9 mouse cellular contexts compared by ENCODE assay signal in genomic region chr11:82388371-82389313, GRCm38 (mm10). TPM values are rescaled to one million over a fixed set of nuclear protein-coding genes. Genes with fewer than 3 reads are reported as not detected.
DNase-seq lines count a peak whose midpoint lies in the region; ATAC-seq and TF ChIP-seq lines count a peak whose summit lies in the region.
"Had no signal": no experiment of that assay in that cellular context is flagged by ENCODE, and none has a peak within 500 bp of the region (broad histone marks: within the 10 kb centered on the region; RNA-seq: fewer than 3 reads in every experiment).

Tmem132e (plus strand) TSS chr11:82388900.

- H3K36me3 ChIP-seq in heart, embryonic 16.5 days (ENCODE audit: control insufficient read depth, insufficient read depth) = no peaks in the 10 kb centered on the region
- H3K36me3 ChIP-seq in limb, embryonic 13.5 days = no peaks in the 10 kb centered on the region

- TF ChIP-seq POLR2A in cerebellum, adult 2 months (IDR thresholded peaks at IDR 0.05; ENCODE audit: borderline replicate concordance, insufficient read depth, low read length) = no peak

- H3K9me3 ChIP-seq in heart, embryonic 16.5 days (replicated peaks; ENCODE audit: control insufficient read depth, low read length) = no peaks in the 10 kb centered on the region; the same call in 1 of the 2 replicates
- H3K9me3 ChIP-seq in limb, embryonic 13.5 days = no peaks in the 10 kb centered on the region

- H3K4me2 ChIP-seq in heart, embryonic 16.5 days (ENCODE audit: low read depth, low read length) = peak within 1 kb of the TSS; percentile 86
- H3K4me2 ChIP-seq in limb, embryonic 13.5 days (replicated peaks) = peak within 1 kb of the TSS; percentile 97

- under 1% methylated on average over 87 of the region's 88 CpGs for WGBS in cerebellum, adult 2 months
- under 1% methylated on average over 84 of the region's 88 CpGs for WGBS in heart, embryonic 16.5 days
- WGBS in limb, embryonic 13.5 days = under 1% methylated on average over 83 of the region's 88 CpGs

- peaks cover 6% of the 10 kb centered on the region; the same call in 1 of the 2 replicates for H3K4me1 ChIP-seq in cerebellum, adult 2 months (ENCODE audit: control insufficient read depth, insufficient read depth, low read length)
- peaks cover 24% of the 10 kb centered on the region for H3K4me1 ChIP-seq in heart, embryonic 16.5 days (ENCODE audit: control insufficient read depth, insufficient read depth, low read length)
- peaks cover 36% of the 10 kb centered on the region for H3K4me1 ChIP-seq in limb, embryonic 13.5 days

- TF ChIP-seq CTCF in cerebellum, adult 2 months (IDR thresholded peaks at IDR 0.05; ENCODE audit: borderline replicate concordance, insufficient read depth, low read depth, low read length) = no peak

- H3K9ac ChIP-seq in heart, embryonic 16.5 days (ENCODE audit: low read length) = peak within 1 kb of the TSS; percentile 56
- H3K9ac ChIP-seq in limb, embryonic 13.5 days = peak within 1 kb of the TSS; percentile 55

- no peaks in the 10 kb centered on the region for H3K27me3 ChIP-seq in cerebellum, adult 2 months (ENCODE audit: control insufficient read depth, insufficient read depth, low read length)
- peaks cover 86% of the 10 kb centered on the region for H3K27me3 ChIP-seq in heart, embryonic 16.5 days (ENCODE audit: control insufficient read depth, insufficient read depth, low read length)
- peaks cover 99% of the 10 kb centered on the region for H3K27me3 ChIP-seq in limb, embryonic 13.5 days

- DNase-seq in cerebellum, adult 2 months = peak; percentile 44 to 53
- DNase-seq in cerebellum, adult 9-10 months = no peak
- DNase-seq in urinary bladder, postnatal 25 days (ENCODE audit: low spot score) = peak; percentile 4
- DNase-seq in urinary bladder, postnatal 36 days (ENCODE audit: low spot score in 2 of 2) = no peak
- peak; percentile 47 for DNase-seq in right cerebral cortex, postnatal 25 days

- H3K4me3 ChIP-seq in cerebellum, adult 2 months (replicated peaks; ENCODE audit: insufficient read depth, low read depth, low read length) = peak within 1 kb of the TSS; percentile 89
- H3K4me3 ChIP-seq in heart, embryonic 16.5 days (ENCODE audit: low read length) = peak within 1 kb of the TSS; percentile 62
- peak within 1 kb of the TSS; percentile 61 for H3K4me3 ChIP-seq in limb, embryonic 13.5 days

- no peak for ATAC-seq in heart, embryonic 16.5 days (replicated peaks; ENCODE audit: extremely low read depth, insufficient read depth, low FRiP score)
- ATAC-seq in limb, embryonic 13.5 days (ENCODE audit: low FRiP score, low read depth) = 0 out of 2 replicates have a peak, but pooled peaks have one; percentile 10
- ATAC-seq in monocyte, adult 5-6 weeks (replicated peaks; ENCODE audit: insufficient number of reproducible peaks, low FRiP score, low TSS enrichment, poor library complexity, severe bottlenecking) = no peak

- H3K27ac ChIP-seq in cerebellum, adult 2 months (ENCODE audit: insufficient read depth, low read length) = peak within 1 kb of the TSS; percentile 29
- no peak within 1 kb of the TSS for H3K27ac ChIP-seq in heart, embryonic 16.5 days (ENCODE audit: low read length)
- no peak within 1 kb of the TSS for H3K27ac ChIP-seq in limb, embryonic 13.5 days

RNA-seq across cellular contexts. Expression of gene Tmem132e, which starts in this region (rescaled TPM):
- 19.8 and 20.5 TPM in 2 replicates for polyA plus RNA-seq in cerebellum, adult 2 months (2012; rRNA removed)
- 0.04 and 0.12 TPM in 2 replicates for polyA plus RNA-seq in heart, embryonic 16.5 days (2015; fragmentation: Nextera tagmentation; extraction: Ambion mirVana)
- 0.65 and 0.84 TPM in 2 replicates for polyA plus RNA-seq in limb, embryonic 13.5 days (2015; fragmentation: Nextera tagmentation; extraction: Ambion mirVana)
- not detected in 3 replicates for total RNA-seq in monocyte, adult 5-6 weeks (2017)
- polyA plus RNA-seq: C2C12 had no signal

Comparison
In these comparisons a context has a peak if more than half of its experiments do, and no peak if none do; other contexts are left out.
1. RNA of gene Tmem132e (polyA plus RNA-seq): 19.8 to 20.5 TPM in cerebellum, adult 2 months; 0.65 to 0.84 TPM in limb, embryonic 13.5 days and 0.04 to 0.12 TPM in heart, embryonic 16.5 days; every median in the first group is over 10 times any median in the second.
2. DNase-seq: peak in cerebellum, adult 2 months (2 of 2), urinary bladder, postnatal 25 days (single experiment) and right cerebral cortex, postnatal 25 days (single experiment); none in cerebellum, adult 9-10 months (single experiment) and urinary bladder, postnatal 36 days (0 of 2).
3. Peak in ATAC-seq, H3K4me3 ChIP-seq, H3K9ac ChIP-seq and H3K4me2 ChIP-seq in limb, embryonic 13.5 days; RNA of the gene not detected or under 1 TPM.
4. Peak in every context shown above with its lines, with median percentiles within 50 percentile points of each other: H3K4me3 ChIP-seq.